Mouse (Mus musculus): ENCODE measurements around the gene Ly6c2.
"Not testable (repeated sequence)": the region's sequence is repeated elsewhere in the genome, so short reads cannot be mapped to it uniquely, and the experiment has no call there.

- peak; percentile 65 for TF ChIP-seq CTCF (IDR thresholded peaks at IDR 0.05)
- not testable (repeated sequence) for TF ChIP-seq EP300 (IDR thresholded peaks at IDR 0.05)
Observed at GRCm38 (mm10) chr15:75141812-75142360, 30.1 kb upstream of the Ly6c2 start.
